Mouse (Mus musculus) lung, postnatal 0 days (tissue): ENCODE measurements around the gene Shb.

Source experiments
- CTCF ChIP-seq: IDR thresholded peaks from 2 replicates; pipeline ENCODE4 v1.5.1; 2016; ENCODE audit warnings: antibody characterized with exemption, mild to moderate bottlenecking
- EP300 ChIP-seq: IDR thresholded peaks from 2 replicates; pipeline ENCODE4 v1.6.1; 2016; ENCODE audit warnings: antibody characterized with exemption, mild to moderate bottlenecking, control low read depth

DNA sequence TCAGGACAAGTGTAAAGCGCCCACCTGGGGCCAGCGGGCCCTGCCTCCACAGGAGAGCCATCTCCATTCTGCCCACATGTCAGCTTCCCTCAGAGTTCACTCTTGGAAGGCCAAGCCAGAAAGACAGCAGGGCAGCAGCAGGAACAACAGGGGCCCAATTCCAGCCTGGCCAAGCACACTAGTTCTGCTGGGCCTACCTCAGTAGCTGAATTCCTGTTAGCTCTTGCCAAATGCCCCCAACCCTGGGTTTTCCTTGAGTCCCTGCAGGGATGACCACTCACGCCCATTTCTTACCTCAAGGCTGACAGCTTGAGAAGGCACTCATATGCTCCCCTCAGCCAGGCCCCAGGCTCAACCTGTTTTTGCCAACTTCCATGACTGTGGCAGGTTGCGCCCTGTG, 22.9 kb downstream of the Shb start:
- TF ChIP-seq CTCF, result no peak
- TF ChIP-seq EP300, result no peak
